8 mouse cellular contexts compared by ENCODE assay signal in genomic region chr2:152847057-152847814, GRCm38 (mm10). TPM values are rescaled to one million over a fixed set of nuclear protein-coding genes. Genes with fewer than 3 reads are reported as not detected.
A peak's percentile ranks its signal among the peaks of the same experiment; 100 is the strongest.
DNase-seq lines count a peak whose midpoint lies in the region; ATAC-seq lines count a peak whose summit lies in the region.

No protein-coding gene starts in this region.

- H3K4me1 ChIP-seq in heart, embryonic 15.5 days (replicated peaks): peaks cover 18% of the 10 kb centered on the region
- no peaks in the 10 kb centered on the region for H3K4me1 ChIP-seq in embryonic facial prominence, embryonic 11.5 days (ENCODE audit: control insufficient read depth, insufficient read depth, low read length)
- H3K4me1 ChIP-seq in hindbrain, embryonic 14.5 days (replicated peaks; ENCODE audit: control insufficient read depth, insufficient read depth, low read length): 0 out of 2 replicates have a peak, but pooled peaks cover 5% of the 10 kb centered on the region
- H3K4me1 ChIP-seq in midbrain, embryonic 12.5 days: peaks cover 25% of the 10 kb centered on the region

- H3K9ac ChIP-seq in heart, embryonic 15.5 days: no peak overlapping the region
- H3K9ac ChIP-seq in embryonic facial prominence, embryonic 11.5 days (replicated peaks; ENCODE audit: low read length): no peak overlapping the region
- H3K9ac ChIP-seq in hindbrain, embryonic 14.5 days: peak overlapping the region; percentile 54
- H3K9ac ChIP-seq in midbrain, embryonic 12.5 days (replicated peaks): no peak overlapping the region

- DNase-seq in heart, postnatal 25 days (ENCODE audit: low spot score): no peak
- no peak for DNase-seq in embryonic facial prominence, embryonic 11.5 days (ENCODE audit: low spot score)
- DNase-seq in hindbrain, embryonic 14.5 days (ENCODE audit: low spot score): no peak
- no peak for DNase-seq in urinary bladder, postnatal 36 days (ENCODE audit: low spot score in 2 of 2)
- DNase-seq in urinary bladder, adult 2 months (ENCODE audit: low spot score): no peak

- H3K27ac ChIP-seq in heart, embryonic 15.5 days: no peak overlapping the region
- no peak overlapping the region for H3K27ac ChIP-seq in embryonic facial prominence, embryonic 11.5 days (replicated peaks; ENCODE audit: low read depth, low read length)
- H3K27ac ChIP-seq in hindbrain, embryonic 14.5 days: no peak overlapping the region
- no peak overlapping the region for H3K27ac ChIP-seq in midbrain, embryonic 12.5 days (replicated peaks)

- no peaks in the 10 kb centered on the region for H3K27me3 ChIP-seq in heart, embryonic 15.5 days
- no peaks in the 10 kb centered on the region for H3K27me3 ChIP-seq in embryonic facial prominence, embryonic 11.5 days (ENCODE audit: control insufficient read depth, insufficient read depth, low read length)
- H3K27me3 ChIP-seq in hindbrain, embryonic 14.5 days (ENCODE audit: control insufficient read depth, insufficient read depth, low read length): no peaks in the 10 kb centered on the region
- H3K27me3 ChIP-seq in midbrain, embryonic 12.5 days: no peaks in the 10 kb centered on the region

- no peak for ATAC-seq in heart, embryonic 15.5 days (replicated peaks; ENCODE audit: insufficient number of reproducible peaks, insufficient read depth, low FRiP score, low read depth)
- ATAC-seq in embryonic facial prominence, embryonic 11.5 days (replicated peaks; ENCODE audit: insufficient number of reproducible peaks, low FRiP score, low TSS enrichment, low read depth): 0 out of 2 replicates have a peak, but pooled peaks have one; percentile 4
- ATAC-seq in hindbrain, embryonic 14.5 days (ENCODE audit: low FRiP score): 0 out of 2 replicates have a peak, but pooled peaks have one; percentile 4
- peak; percentile 8; the same call in 1 of the 2 replicates for ATAC-seq in midbrain, embryonic 12.5 days (ENCODE audit: low FRiP score, low read depth)
- ATAC-seq in granulocyte monocyte progenitor cell, adult 5-6 weeks (replicated peaks; ENCODE audit: poor library complexity, severe bottlenecking): no peak

- intact Hi-C loops in heart, postnatal 25 days (cut with DNase I): no loop called here

- peak overlapping the region; percentile 62 for H3K4me2 ChIP-seq in heart, embryonic 15.5 days
- no peak overlapping the region for H3K4me2 ChIP-seq in embryonic facial prominence, embryonic 11.5 days (ENCODE audit: low read depth, low read length)
- H3K4me2 ChIP-seq in hindbrain, embryonic 14.5 days (replicated peaks): peak overlapping the region; percentile 78
- peak overlapping the region; percentile 50 for H3K4me2 ChIP-seq in midbrain, embryonic 12.5 days (replicated peaks)

- H3K36me3 ChIP-seq in heart, embryonic 15.5 days: no peaks in the 10 kb centered on the region
- no peaks in the 10 kb centered on the region for H3K36me3 ChIP-seq in embryonic facial prominence, embryonic 11.5 days (replicated peaks; ENCODE audit: control insufficient read depth, insufficient read depth, low read depth, low read length)
- H3K36me3 ChIP-seq in hindbrain, embryonic 14.5 days (replicated peaks; ENCODE audit: control insufficient read depth, insufficient read depth): no peaks in the 10 kb centered on the region
- peaks cover 4% of the 10 kb centered on the region; the same call in 1 of the 2 replicates for H3K36me3 ChIP-seq in midbrain, embryonic 12.5 days

- no peaks in the 10 kb centered on the region for H3K9me3 ChIP-seq in heart, embryonic 15.5 days (replicated peaks)
- no peaks in the 10 kb centered on the region for H3K9me3 ChIP-seq in embryonic facial prominence, embryonic 11.5 days (replicated peaks; ENCODE audit: control insufficient read depth, low read length)
- no peaks in the 10 kb centered on the region for H3K9me3 ChIP-seq in hindbrain, embryonic 14.5 days (ENCODE audit: control insufficient read depth, low read length)
- no peaks in the 10 kb centered on the region for H3K9me3 ChIP-seq in midbrain, embryonic 12.5 days

- H3K4me3 ChIP-seq in heart, embryonic 15.5 days: peak overlapping the region; percentile 97
- H3K4me3 ChIP-seq in embryonic facial prominence, embryonic 11.5 days (ENCODE audit: low read depth, low read length): peak overlapping the region; percentile 2; the same call in 1 of the 2 replicates
- peak overlapping the region; percentile 65; the same call in 1 of the 2 replicates for H3K4me3 ChIP-seq in hindbrain, embryonic 14.5 days (replicated peaks; ENCODE audit: low read length)
- H3K4me3 ChIP-seq in midbrain, embryonic 12.5 days: peak overlapping the region; percentile 88

- WGBS in heart, embryonic 15.5 days: 15% methylated on average over 3 of the region's 3 CpGs
- 16% methylated on average over 3 of the region's 3 CpGs for WGBS in embryonic facial prominence, embryonic 11.5 days
- 23% methylated on average over 3 of the region's 3 CpGs for WGBS in hindbrain, embryonic 14.5 days
- 19% methylated on average over 3 of the region's 3 CpGs for WGBS in midbrain, embryonic 12.5 days

RNA-seq across cellular contexts. Expression of gene Tpx2, which starts 0.5 kb away (rescaled TPM):
- 47.3 and 49.9 TPM in 2 replicates for polyA plus RNA-seq in heart, embryonic 15.5 days (2015; fragmentation: Nextera tagmentation; extraction: Ambion mirVana)
- total RNA-seq in heart, postnatal 25 days (2021): 1 to 10 TPM; 1.5 to 1.6 TPM
- polyA plus RNA-seq in embryonic facial prominence, embryonic 11.5 days (2014; fragmentation: Nextera tagmentation; extraction: Ambion mirVana): 170 and 190 TPM in 2 replicates
- polyA plus RNA-seq in hindbrain, embryonic 14.5 days (2014; fragmentation: Nextera tagmentation; extraction: Ambion mirVana): 17.2 and 20.1 TPM in 2 replicates
- polyA plus RNA-seq in midbrain, embryonic 12.5 days (2016; fragmentation: Nextera tagmentation; extraction: Ambion mirVana): 109 and 113 TPM in 2 replicates
- 51.4 and 56.0 TPM in 2 replicates for total RNA-seq in granulocyte monocyte progenitor cell, adult 5-6 weeks (2014; fragmentation: Nextera tagmentation)
- 96.9 and 105 TPM in 2 replicates for total RNA-seq in granulocyte monocyte progenitor cell, adult 5-6 weeks (2017)
- 3.0 and 3.2 TPM in 2 replicates for polyA plus RNA-seq in urinary bladder, adult 2 months (2012; rRNA removed)

RNA-seq across cellular contexts. Expression of gene Bcl2l1, which starts 15.7 kb away (rescaled TPM):
- 69.5 and 80.7 TPM in 2 replicates for polyA plus RNA-seq in heart, embryonic 15.5 days (2015; fragmentation: Nextera tagmentation; extraction: Ambion mirVana)
- 10 to 100 TPM; 58.6 to 59.0 TPM for total RNA-seq in heart, postnatal 25 days (2021)
- 100 and 107 TPM in 2 replicates for polyA plus RNA-seq in embryonic facial prominence, embryonic 11.5 days (2014; fragmentation: Nextera tagmentation; extraction: Ambion mirVana)
- polyA plus RNA-seq in hindbrain, embryonic 14.5 days (2014; fragmentation: Nextera tagmentation; extraction: Ambion mirVana): 155 and 165 TPM in 2 replicates
- polyA plus RNA-seq in midbrain, embryonic 12.5 days (2016; fragmentation: Nextera tagmentation; extraction: Ambion mirVana): 156 and 168 TPM in 2 replicates
- 13.2 and 27.8 TPM in 2 replicates for total RNA-seq in granulocyte monocyte progenitor cell, adult 5-6 weeks (2014; fragmentation: Nextera tagmentation)
- 10.3 and 25.2 TPM in 2 replicates for total RNA-seq in granulocyte monocyte progenitor cell, adult 5-6 weeks (2017)
- 76.7 and 88.6 TPM in 2 replicates for polyA plus RNA-seq in urinary bladder, adult 2 months (2012; rRNA removed)

Comparison
In these comparisons a context has a peak if more than half of its experiments do, and no peak if none do; other contexts are left out.
1. ATAC-seq: peak in embryonic facial prominence, embryonic 11.5 days (single experiment), hindbrain, embryonic 14.5 days (single experiment) and midbrain, embryonic 12.5 days (single experiment); none in heart, embryonic 15.5 days (single experiment) and granulocyte monocyte progenitor cell, adult 5-6 weeks (single experiment).
2. H3K4me3 ChIP-seq: peak in every context shown above with its lines; median percentile 97 in heart, embryonic 15.5 days; 88 in midbrain, embryonic 12.5 days; 65 in hindbrain, embryonic 14.5 days; 2 in embryonic facial prominence, embryonic 11.5 days.